Mouse (Mus musculus): ENCODE measurements at regions not wholly inside any gene's neighbourhood (a gene's known extent, or its start where the extent isn't known, plus 50 kb on each side); places are given as distances from the start of the nearest gene placed in this dataset.
A peak's percentile ranks its signal among the peaks of the same experiment; 100 is the strongest.

DNA sequence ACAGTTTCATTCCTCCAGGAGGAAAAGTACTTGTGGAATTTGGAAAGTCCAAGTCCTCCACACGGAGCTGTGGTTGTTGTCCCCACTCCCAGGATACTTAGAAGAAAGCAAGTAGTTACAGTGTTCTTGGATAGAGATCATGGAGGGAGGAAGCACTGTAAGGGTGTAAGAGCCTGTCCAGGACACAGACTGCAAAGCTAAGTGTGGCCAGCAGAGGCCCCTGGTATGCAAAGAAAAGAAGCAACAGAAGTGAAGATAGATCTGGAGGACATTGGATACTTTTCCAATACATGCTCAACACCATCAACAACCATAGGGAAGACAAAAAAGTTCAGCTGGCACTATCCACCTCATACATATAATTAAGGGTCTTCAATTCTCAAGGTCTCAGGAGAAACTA lies 197.4 kb downstream of the Meis1 start:
- peak; percentile 2 for DNase-seq (ENCODE audit: low spot score)

DNA sequence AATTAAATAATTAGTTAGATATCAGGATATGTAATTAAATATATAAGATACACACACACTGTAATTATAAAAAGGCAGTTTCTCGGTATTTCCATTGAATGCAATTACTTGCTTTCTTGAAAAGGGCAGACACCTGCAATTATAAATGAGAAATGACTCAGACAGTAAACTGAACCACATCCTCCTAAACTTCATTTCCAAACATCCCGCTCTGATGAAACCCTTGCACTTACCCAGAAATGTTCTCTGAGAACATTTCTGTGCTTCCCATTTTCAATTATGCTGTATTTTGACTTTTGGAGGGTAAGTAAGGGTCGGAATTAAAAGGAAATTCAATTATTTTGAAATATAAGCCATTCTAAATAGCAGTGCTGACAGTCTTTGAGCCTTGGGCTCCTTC lies 204.7 kb downstream of the Meis1 start:
- no peak for DNase-seq (ENCODE audit: low spot score)

DNA sequence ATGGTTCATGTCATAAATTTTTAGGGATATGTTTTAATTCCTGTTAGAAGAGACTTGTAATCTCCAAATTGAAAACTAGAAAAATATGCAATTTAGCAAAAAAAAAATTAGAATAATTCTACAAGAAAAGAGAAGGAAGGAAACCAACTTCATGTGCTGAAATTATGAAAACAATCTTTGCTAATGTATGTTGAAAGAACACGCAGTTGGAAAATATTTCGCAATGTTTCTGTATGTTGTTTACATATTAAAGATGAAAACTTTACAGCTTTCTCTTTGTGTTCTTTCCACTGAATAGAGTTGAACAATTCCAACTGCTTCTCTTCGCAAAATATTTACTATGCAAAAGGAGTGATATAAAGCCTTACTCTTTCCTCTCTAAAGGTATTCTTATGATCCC lies 251.3 kb downstream of the Meis1 start:
- no peak for DNase-seq (ENCODE audit: low spot score)

DNA sequence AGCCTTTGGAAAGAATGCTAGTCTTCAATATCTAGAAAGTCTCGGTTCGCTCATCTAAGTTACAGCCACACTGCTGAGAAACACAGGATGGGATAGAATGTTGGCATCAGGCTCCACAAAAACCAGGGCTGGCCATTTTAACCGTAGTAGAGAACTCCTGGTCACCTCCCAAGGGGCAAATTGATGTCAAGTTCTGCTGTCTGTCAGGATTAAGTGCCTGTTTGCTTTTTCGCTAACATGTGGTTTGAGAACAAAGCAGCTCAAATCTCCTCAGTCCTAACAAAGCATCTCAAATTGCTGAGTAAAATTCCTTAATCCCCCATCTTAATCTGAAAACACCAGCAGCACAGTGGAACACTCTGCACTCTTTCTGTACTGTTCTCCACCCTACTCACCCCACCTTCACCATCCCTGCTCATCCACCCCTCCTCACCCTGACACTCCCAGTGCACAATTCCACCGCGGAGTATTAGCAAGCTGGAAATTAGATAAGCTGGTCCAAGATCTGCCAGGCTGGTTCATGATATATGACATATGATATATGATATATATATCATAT lies 252.2 kb downstream of the Meis1 start:
- DNase-seq (ENCODE audit: low spot score): no peak

DNA sequence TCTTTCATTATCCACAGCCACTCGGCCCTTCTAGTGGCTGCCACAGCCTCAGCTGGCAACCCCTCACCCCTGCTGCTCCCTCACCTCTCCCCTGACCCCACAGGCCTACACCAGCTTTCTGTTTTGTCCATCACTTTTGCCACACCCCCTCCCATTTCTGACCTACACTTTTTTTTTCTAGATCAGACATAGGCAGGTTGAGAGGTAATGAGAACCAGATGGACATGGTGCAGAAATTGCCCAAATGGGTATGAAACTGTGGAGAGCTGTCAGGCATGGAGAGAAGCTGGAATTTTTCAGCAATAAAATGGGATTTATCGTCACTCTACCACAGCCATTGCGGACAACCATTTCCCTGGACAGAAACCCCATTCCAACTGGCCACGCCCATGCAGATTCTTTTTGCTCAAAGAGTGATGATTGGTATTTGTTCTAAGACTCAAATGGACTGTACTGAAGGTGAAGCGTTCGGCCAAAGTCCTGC lies 260.2 kb downstream of the Meis1 start:
- DNase-seq (ENCODE audit: low spot score): no peak

DNA sequence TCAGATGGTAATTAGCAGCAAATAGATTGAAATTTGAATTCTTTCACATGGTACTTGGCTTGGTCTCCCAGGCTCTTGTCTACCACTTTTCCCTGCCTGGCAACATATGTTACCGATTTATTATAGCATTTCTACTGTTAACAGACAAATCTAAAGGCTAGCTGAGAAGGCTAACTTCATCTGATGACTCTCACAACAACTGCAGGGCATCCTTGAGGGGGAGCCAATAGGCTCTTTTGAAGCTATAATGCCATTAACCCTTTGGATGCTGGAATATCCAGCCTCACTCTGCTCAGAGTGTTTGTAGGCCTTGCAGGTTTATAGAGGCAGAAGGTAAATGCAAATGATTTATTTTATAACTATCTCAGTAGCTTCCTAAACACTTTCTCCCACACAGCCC lies 262.2 kb downstream of the Meis1 start:
- DNase-seq (ENCODE audit: low spot score): no peak

DNA sequence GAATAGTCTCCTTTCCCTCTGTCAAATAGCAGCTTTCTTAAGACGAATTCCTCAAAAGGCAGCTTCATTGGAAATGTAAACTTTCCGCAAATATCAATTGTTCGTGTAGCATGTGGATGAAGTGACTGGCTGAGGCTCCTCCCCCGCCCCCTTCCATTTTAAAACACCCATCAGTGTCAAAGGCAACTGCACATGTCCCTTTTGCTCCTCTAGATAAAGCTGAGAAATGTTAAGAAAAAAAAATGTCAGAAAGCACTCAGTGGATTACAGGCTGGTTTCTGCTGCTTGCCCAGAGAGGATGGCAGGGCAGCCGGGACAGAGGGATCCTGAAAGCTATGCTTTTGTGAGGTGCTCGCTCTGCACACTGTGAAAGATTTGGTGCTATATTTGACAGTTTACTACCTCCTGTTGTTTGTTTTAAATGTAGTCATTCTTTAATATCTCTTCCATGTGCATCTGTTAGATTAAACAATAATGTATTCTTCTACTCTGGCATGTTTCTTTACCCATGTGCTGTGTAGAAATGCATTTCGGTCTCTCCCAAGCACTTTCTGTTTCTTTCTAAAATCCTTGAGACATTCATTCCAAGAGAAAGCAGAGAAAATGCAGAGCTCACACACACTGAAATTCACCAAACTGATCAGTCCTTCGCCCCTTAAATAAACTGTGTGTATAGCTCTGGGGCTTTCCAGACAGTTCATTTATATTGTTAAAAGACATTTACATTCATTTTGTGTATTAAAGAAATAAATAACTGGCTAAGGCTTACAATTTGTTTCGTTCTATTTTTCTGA lies 263.9 kb downstream of the Meis1 start:
- no peak for DNase-seq (ENCODE audit: low spot score)

DNA sequence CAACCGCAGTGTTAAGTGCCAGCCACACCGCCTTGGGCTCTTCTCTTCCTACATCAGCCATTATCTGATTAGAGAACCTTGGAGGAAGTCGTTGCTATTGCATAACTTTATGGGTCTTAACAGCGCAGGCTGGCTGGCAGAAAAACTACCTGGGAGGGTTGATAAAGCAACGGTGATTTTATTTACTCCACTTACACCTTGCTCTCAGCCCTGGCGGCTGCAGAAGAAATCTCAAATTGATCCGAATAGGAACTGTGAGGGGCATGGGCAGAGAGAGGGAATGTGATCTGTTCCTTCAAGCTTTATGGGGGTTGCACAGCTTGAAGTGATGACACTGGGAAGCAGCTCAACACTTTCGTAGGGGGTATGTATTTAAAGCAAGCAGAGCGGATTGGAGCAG lies 264.9 kb downstream of the Meis1 start:
- DNase-seq (ENCODE audit: low spot score): no peak

DNA sequence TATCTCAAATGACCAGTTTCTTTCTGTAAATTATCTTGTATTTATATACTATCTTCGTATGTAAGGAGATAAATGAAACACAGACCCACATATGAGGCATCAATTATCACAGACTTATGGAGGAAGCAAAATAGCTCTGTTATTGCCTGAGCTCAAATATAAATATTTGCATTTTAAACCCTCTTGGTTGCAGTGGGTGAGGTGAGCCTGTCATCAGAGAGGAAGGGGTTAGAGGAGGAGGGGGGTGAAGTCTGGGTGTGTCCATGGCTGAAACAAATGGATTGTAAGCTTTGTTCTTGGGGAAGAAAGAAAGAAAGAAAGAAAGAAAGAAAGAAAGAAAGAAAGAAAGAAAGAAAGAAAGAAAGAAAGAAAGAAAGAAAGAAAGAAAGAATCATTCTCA lies 265.5 kb downstream of the Meis1 start:
- DNase-seq (ENCODE audit: low spot score): no peak

DNA sequence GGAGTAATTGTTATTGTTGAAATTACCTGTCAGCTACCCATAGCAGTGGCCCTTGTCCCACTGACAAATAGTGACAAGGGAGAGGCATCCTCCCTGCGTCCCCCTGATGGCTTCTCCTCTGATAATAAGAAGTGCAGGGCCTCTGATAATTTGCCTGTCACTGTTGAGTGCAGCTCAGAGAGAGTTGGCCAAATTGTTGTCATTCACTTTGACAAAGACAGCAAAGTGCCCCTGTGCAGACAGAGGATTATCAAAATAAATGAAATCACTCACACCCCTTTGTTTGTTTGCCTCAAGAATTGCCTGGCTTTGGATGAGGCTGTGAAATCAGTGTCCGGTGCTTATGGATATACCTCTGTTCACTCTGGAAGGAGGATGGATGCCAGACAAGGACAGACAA lies 266.3 kb downstream of the Meis1 start:
- no peak for DNase-seq (ENCODE audit: low spot score)

DNA sequence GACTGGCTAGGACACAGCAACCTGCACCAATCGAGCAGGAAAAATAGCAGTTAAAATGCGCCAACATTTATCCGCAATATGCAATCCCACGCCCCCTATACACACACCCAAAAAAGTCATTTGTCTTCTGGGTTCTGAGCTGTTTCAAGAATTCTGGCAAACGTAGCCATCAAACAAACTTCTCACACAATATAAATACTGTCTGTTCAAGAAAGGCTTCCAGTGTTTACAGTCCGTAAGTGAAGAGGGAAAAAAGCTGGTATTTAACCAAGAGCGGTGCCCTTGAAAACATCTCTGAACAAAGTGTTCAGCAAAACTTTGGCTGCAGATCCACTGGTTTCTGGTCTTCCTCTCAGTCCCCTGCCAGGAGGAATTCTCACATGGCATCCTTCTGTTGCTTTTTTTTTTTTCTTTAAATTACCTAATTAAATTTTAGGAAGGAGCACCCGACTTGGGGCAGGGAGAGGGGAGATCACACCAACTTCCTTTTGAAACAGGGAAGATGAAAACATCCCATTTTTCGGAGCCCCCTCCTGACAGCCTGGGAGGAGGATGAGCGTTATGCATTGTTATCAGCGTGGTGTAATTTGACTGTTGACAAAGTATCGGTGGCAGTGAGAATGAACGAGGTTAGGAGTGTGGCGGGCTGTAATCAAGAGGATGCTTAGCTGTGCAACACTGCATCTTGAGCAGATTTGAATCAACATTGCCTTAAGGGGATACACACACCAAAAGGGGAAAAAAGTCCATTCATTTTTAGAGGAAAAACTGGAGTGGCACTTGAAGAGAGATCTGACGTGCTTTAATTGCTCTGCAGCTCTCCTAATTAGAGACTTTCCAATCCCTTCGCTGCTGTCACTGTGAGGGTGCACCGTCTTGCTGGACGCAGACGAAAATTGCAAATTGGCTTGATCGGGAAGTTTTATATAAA lies 267.6 kb downstream of the Meis1 start:
- no peak for DNase-seq (ENCODE audit: low spot score)

DNA sequence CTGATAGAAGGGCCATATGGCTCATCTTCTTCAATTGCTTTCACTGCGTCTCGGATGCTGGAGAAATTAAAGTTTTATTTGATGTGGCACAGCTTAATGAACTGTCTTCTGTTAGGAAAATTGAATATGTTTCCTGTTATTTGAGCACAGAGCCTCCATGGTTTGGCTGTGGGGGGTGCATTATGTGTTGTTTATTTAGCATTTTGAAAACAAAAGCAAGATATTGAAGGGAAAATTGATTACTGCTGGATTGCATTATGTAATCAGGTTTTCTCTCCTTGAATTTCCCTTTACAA lies 268.8 kb downstream of the Meis1 start:
- no peak for DNase-seq (ENCODE audit: low spot score)

DNA sequence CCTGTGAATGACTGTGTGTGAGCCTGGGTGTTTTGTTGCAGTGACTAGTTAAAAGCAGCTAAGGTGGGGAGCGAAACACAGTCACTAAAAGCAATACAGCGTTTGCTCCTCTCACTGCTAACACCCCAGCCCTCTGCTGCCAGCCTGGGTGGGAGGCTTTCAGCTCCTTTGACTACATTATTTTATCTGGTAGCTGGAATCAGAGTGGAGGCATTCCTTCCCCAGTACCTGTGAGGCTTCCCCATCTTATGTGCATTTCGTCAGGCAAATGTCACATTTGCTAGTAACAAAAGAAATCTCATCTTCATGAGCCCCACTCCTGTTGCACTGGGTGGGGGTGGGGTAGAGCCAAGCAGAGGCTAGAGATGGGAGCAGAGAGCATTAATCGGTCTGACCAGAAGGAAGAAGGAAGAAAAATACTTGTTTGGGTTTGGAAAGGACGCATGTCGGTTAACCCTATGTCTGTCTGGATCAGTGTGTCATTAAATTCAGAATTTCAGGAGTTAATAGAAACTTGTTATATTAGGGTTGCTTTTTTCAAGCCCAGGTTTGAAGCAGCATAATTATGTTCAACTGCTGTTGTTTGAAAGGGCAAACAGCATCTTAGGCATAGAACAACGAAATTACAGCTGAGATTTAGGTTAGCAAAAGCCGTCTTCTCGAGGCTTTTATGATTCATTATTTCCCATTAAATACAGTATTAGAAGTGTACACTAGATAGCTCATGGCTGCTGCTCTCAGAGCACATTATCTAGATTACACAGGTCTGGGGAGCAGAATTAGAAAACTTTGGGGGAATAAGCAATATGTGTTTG lies 269.3 kb downstream of the Meis1 start:
- no peak for DNase-seq (ENCODE audit: low spot score)

DNA sequence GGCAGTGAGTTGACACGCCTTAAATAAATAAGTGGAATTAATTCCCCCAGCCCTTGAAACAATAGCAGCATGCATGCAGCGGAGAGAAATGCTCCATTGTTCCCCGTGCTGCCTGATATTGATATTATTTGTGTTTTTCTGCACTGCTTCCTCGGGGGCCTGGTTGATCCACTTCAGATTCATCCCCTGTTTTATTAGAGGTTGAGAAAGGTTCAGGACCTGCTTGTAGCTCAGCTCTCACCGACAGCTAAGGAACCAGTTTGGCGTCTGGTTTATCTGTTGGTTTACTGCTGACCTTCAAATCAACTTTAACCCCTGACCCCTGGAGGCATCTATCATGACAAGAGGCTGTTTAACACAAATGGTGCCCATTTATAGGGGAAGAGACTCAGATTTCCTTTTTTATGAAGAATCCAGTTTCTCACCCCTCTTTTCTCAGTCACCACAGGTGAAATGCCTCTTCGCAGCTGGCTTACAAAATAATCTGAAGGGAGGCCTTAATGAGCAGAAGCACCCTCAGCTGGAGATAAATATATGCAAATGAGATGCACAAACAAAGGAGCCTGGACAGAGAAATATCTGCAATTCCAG lies 270.8 kb downstream of the Meis1 start:
- DNase-seq (ENCODE audit: low spot score): no peak

DNA sequence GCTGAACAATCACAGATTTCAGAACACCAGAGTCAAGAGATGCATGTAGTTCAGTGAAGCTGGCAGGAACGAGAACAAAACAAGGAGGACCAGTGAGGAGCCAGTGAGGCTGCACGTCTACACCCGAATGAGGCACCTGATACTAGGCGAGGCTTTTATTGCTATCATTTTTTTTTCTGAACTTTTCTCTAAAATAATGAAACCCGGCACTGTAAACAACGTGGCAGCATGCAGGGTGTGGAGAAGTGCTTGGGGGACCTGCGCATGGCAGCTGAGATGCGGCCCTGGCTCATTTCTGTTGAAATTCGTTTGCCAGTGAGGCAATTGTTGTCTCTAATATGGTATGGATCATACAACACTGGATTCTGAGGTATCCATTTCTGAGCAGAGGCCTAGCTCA lies 271.4 kb downstream of the Meis1 start:
- no peak for DNase-seq (ENCODE audit: low spot score)

DNA sequence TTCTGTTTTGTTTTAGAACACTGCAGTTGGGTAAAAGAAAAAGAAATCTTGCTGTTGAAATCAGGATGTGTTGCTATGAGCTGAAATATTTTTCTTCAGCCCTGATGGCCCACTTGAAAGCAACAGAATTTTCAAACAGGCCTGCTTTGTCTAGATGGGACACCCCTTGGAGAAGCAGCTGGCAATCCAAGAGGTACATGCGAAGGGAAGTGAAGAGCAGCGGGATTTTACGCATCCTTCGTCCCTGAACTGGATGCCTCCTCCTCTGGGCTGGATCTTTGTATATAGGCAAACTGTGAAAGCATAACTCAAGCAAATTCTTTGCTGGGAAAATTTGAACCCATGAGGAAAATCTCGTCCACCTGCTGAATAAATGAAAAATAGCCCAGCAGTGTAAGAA lies 272.3 kb downstream of the Meis1 start:
- no peak for DNase-seq (ENCODE audit: low spot score)

DNA sequence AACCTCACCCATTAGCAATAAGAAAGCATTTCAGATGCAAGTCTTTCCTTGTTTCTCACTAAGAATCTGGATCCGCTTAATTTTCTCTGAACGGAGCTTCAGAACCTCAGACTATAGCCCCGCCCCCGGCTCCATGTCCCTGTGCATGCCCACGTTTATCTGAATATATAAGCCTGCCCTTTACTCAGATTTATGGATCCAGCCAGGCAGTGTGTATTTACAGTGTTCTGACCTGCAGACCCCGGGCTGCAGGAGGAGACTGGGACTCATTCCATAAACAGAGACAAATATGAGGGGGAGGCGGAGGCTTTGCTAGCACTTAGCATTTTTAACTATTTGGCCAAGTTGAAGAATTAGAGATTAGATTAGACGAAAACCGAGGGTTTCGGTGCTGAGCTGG lies 272.9 kb downstream of the Meis1 start:
- no peak for DNase-seq (ENCODE audit: low spot score)

DNA sequence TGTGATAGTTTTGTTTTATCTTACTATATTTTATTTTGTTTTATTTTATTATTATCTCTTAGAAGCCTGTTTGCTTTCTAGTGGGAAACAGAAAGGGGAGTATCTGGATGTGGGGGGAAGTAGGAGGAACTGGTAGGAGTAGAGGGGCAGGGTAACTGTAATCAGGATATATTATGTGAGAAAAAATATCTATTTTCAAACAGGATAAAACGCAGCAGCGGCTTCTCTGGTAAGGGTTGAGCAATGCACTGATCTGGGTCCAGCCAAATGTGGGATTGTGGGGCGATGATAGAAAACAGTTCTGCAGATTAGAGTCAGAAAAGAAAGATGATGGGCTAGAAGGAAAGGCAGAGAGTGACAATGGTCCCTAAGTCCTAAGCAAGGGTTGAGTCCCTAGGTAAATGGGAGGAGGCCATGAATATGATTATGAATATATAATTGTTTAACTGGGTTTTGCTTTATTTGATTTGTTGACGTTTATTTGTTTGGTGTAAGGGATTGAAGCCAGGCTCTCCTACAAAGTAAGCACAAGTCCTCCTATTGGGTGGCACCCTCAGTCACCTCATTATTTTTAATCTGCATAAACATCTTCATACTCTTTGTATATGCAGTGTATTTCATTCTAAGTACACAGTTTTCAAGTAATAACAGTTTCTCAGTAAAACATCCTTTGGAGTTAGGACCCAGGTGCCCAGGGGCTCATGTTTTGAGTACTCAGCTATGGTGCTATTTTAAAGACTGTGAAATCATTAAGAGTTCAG lies 283.7 kb downstream of the Meis1 start:
- DNase-seq (ENCODE audit: low spot score): no peak

DNA sequence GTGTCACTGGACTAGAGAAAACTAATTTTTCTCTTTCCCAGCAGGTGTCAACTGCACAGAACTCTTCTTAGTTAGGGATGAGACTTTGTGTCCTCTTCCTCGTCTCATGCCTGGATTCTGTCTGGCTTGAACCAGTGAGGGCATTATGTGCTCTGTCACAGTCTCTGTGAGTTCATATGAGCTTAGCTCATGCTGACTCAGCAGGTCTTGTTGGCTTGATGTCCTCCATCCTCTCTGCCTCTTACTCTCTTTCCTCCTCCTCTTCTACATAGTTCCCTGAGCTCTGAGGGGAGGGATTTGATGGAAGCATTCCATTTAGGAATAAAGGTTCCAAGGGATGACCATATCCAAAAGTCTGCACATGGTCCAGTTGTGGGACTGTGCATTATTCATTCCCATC lies 284.7 kb downstream of the Meis1 start:
- DNase-seq (ENCODE audit: low spot score): no peak

DNA sequence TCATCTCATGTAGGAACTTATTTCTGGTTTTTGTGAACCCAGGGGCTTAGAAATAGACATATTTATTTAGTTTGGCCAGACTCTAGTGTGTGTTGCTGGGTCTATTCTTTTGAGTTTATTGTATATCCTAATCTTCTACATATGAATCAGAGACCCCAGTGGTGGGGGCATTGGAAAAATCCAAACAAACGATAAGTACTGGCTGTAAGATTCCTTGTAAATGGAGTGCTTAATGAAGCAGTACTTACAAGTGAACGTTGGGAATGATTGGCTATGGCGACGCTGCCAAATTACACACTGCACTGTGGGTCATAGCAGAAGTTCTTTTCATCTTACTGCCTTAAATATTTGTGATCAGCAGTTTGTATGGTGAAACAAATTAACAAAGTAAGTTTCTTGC lies 289.0 kb downstream of the Meis1 start:
- no peak for DNase-seq (ENCODE audit: low spot score)

DNA sequence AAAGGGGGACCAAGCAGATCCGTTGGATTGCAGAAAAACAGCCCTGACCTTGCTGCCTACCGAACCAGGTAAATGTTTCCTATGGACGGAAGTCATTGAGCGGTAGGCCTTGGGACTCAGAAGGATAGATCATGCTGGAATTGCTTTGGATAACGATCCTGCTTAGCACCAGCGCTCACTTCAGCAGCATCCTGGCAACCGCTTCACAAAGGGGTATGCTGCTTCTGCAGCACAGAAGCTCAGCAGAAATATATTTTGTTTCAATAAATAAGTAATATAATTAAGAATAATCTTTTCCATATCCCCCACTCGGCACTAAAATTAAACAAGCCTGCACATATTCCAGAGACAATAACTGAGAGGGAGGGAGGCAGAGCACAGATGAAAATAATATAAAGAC lies 296.0 kb downstream of the Meis1 start:
- DNase-seq (ENCODE audit: low spot score): no peak
